Mouse (Mus musculus) heart, postnatal 0 days (tissue): Measurements from ENCODE around the gene Tsnax. TPM values are rescaled to one million over a fixed set of nuclear protein-coding genes. Genes with fewer than 3 reads are reported as not detected.

ENCODE experiments used
- ATAC-seq: fragments of 200-750 bp; cut with Nextera tagmentation; 2 replicates; pipeline ENCODE4 v1.8.0; 2017; ENCODE audit warnings: low read depth, moderate number of reproducible peaks, moderate library complexity; ENCODE audit not compliant: insufficient read depth
- DNase-seq: peaks from one replicate; pipeline ENCODE4 v3.0.0-alpha.2; 2016; ENCODE audit warnings: low spot score
- H3K27ac ChIP-seq: fragments of 300-500 bp; sonication (generic); 2 replicates; pipeline ENCODE4 v1.5.1; 2014; ENCODE audit warnings: low read depth, mild to moderate bottlenecking
- H3K27me3 ChIP-seq: fragments of 300-500 bp; sonication (generic); 2 replicates; pipeline ENCODE4 v1.6.1; 2014; ENCODE audit warnings: low read length, mixed read lengths; ENCODE audit not compliant: control insufficient read depth, insufficient read depth
- H3K36me3 ChIP-seq: fragments of 300-500 bp; sonication (generic); replicated peaks from 2 replicates; pipeline ENCODE4 v1.6.1; 2014; ENCODE audit warnings: low read length, mixed read lengths; ENCODE audit not compliant: control insufficient read depth, insufficient read depth
- H3K4me1 ChIP-seq: fragments of 300-500 bp; sonication (generic); 2 replicates; pipeline ENCODE4 v1.6.1; 2014; ENCODE audit warnings: antibody characterized with exemption; ENCODE audit not compliant: control insufficient read depth, insufficient read depth
- H3K4me2 ChIP-seq: fragments of 300-500 bp; sonication (generic); 2 replicates; pipeline ENCODE4 v1.6.1; 2014; ENCODE audit warnings: low read depth, mild to moderate bottlenecking, low read length, moderate library complexity
- H3K4me3 ChIP-seq: fragments of 300-500 bp; sonication (generic); 2 replicates; pipeline ENCODE4 v1.5.1; 2014; ENCODE audit warnings: low read depth, low read length
- H3K9ac ChIP-seq: fragments of 300-500 bp; sonication (generic); replicated peaks from 2 replicates; pipeline ENCODE4 v1.6.1; 2014; ENCODE audit warnings: low read depth, low read length, mixed read lengths
- H3K9me3 ChIP-seq: fragments of 300-500 bp; sonication (generic); replicated peaks from 2 replicates; pipeline ENCODE4 v1.6.1; 2016; ENCODE audit warnings: low read length; ENCODE audit not compliant: control insufficient read depth
- CTCF ChIP-seq: IDR thresholded peaks from 2 replicates; pipeline ENCODE4 v1.5.1; 2016; ENCODE audit warnings: antibody characterized with exemption, control low read depth, low read depth
- EP300 ChIP-seq: IDR thresholded peaks from 2 replicates; pipeline ENCODE4 v1.6.1; 2016; ENCODE audit warnings: antibody characterized with exemption, low read depth
- WGBS: fragments of 180-500 bp; shearing (Covaris S2); extraction: QIAGEN DNeasy Blood & Tissue Kit; methylation state at CpG from one replicate; pipeline ENCODE4 v1.1.7; 2014; 5-methylcytosine and 5-hydroxymethylcytosine counted together
- polyA plus RNA-seq: library from polyadenylated mRNA; unstranded; fragments of >200 nt; fragmentation: Nextera tagmentation; extraction: Ambion mirVana; gene quantifications from 2 replicates; pipeline ENCODE4 v1.2.1, GENCODE M21; 2015
- total RNA-seq: library from RNA; depleted of rRNA; stranded (reverse); fragments of >200 nt; gene quantifications from 2 replicates; pipeline ENCODE4 v1.2.3, GENCODE M21; 2014; ENCODE audit warnings: low replicate concordance

Tsnax gene
- total and polyA plus RNA-seq, 2 experiments from 2014 or later: 48.3 to 76.6 TPM

DNA sequence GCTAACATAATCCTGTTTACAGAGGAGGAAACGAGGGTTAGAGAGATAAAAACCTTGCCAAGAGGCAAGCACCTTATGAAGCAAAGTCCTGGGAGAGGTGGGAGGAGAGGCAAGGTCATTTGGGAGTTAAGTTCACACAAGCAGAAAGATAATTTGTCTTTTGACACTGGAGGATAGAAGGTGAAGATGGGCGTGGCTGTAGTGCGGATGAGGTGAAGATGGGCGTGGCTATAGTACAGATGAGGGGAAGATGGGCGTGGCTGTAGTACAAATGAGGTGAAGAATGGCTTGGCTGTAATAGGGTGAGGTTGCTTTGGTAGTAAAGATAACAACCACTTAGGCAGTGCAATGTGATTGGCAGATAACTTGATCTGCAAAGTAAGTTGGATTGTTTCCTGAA is 18.5 kb downstream of the Tsnax start:
- H3K27ac ChIP-seq: no peak overlapping the region
- H3K27me3 ChIP-seq: no peaks in the 10 kb centered on the region
- H3K9me3 ChIP-seq: no peaks in the 10 kb centered on the region
- peaks cover 87% of the 10 kb centered on the region for H3K36me3 ChIP-seq
- no peak overlapping the region for H3K9ac ChIP-seq
- WGBS: 72% methylated on average over 5 of the region's 5 CpGs
- TF ChIP-seq CTCF (no peak), EP300 (no peak)
- H3K4me3 ChIP-seq: no peak overlapping the region
- ATAC-seq (no peak), DNase-seq (no peak)
- no peaks in the 10 kb centered on the region for H3K4me1 ChIP-seq
- H3K4me2 ChIP-seq: no peak overlapping the region

GRCm38 (mm10) chr8:125034669-125035068 is 21.9 kb downstream of the Tsnax start:
- no peak for TF ChIP-seq EP300
- TF ChIP-seq CTCF: peak; percentile 83
- Histone ChIP-seq H3K36me3 (peaks cover 66% of the 10 kb centered on the region), H3K4me1 (no peaks in the 10 kb centered on the region), H3K9ac (no peak overlapping the region), H3K4me2 (no peak overlapping the region), H3K9me3 (no peaks in the 10 kb centered on the region), H3K27me3 (no peaks in the 10 kb centered on the region), H3K4me3 (no peak overlapping the region), H3K27ac (no peak overlapping the region)
- ATAC-seq: peak; percentile 67; the same call in 1 of the 2 replicates
- 35% methylated on average over 8 of the region's 8 CpGs for WGBS
- DNase-seq: peak; percentile 41

DNA sequence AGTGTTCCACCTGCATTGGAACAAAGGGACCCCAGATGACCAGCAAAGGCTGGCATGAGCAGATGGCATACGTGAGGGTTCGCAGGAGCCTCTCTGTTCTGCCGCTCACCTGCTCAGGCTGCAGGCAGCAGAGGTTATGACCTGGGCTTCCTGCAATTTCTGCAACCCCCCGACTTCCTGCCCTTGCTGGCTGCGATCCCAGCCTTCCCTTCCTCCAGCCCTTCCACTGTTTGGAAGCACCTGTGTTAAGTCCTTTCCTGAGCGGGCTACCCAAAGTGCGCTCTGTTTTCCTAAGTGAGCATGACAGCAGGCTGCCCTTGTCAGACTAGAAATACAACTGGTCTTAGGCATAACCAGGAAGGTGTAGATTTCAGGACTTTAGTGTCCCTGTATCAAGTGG is 24.3 kb downstream of the Tsnax start:
- Histone ChIP-seq H3K27me3 (no peaks in the 10 kb centered on the region), H3K4me2 (no peak overlapping the region), H3K9ac (no peak overlapping the region), H3K9me3 (no peaks in the 10 kb centered on the region), H3K27ac (0 out of 2 replicates have a peak overlapping the region, but pooled peaks have one; percentile 13), H3K4me3 (no peak overlapping the region), H3K4me1 (no peaks in the 10 kb centered on the region), H3K36me3 (peaks cover 46% of the 10 kb centered on the region)
- WGBS: 61% methylated on average over 7 of the region's 7 CpGs
- DNase-seq: no peak
- TF ChIP-seq EP300 (peak; percentile 67; the same call in 1 of the 2 replicates), CTCF (no peak)
- ATAC-seq: no peak

GRCm38 (mm10) chr8:125038731-125039130 is 25.9 kb downstream of the Tsnax start:
- Histone ChIP-seq H3K4me1 (no peaks in the 10 kb centered on the region), H3K4me2 (no peak overlapping the region), H3K36me3 (peaks cover 31% of the 10 kb centered on the region), H3K9ac (no peak overlapping the region), H3K9me3 (no peaks in the 10 kb centered on the region), H3K27ac (no peak overlapping the region), H3K27me3 (no peaks in the 10 kb centered on the region), H3K4me3 (no peak overlapping the region)
- WGBS: 69% methylated on average over 15 of the region's 15 CpGs
- no peak for TF ChIP-seq CTCF
- peak; percentile 71; the same call in 1 of the 2 replicates for TF ChIP-seq EP300
- ATAC-seq (peak; percentile 51), DNase-seq (no peak)

DNA sequence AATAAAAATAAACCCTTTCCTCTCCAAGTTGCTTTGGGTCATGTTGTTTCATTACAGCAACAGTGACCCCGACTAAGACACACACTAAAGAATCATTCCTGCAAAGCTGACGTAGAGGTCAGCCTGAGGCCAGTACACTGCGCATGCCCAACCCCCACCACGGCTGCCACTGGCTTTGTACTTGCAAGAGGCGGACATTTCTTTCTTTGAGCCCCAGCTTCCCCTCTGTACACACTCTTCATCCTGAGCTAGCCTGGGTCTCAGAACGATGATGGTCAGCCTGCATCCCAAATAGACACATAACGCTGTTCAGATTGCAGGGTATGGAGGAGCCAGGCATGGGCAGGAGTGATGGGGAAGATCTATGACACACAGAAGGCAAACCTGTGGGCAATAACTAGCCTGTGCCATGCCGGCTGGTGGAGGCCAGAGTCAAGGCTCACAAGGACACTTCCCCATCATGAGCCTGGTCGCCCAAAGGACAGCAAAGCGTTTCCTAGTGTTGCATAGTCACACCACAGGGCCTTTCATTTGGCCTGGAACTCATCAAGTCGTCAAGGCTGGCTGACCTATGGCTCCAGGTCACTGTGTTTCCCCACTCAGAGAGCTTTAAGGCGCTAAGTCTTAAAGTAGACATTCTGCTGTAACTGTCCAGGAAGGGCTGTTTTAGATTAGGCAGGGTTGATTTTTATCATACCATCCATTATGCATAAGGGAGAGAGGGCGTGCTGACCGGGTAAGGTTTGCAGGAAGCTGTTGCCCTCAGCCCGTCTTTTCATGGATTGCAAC is 28.0 kb downstream of the Tsnax start:
- no peak overlapping the region for H3K27ac ChIP-seq

More for the DNA sequence above, 28.0 kb downstream of the Tsnax start:
- Histone ChIP-seq H3K4me1 (no peaks in the 10 kb centered on the region), H3K4me2 (no peak overlapping the region), H3K4me3 (no peak overlapping the region), H3K36me3 (peaks cover 18% of the 10 kb centered on the region), H3K9ac (no peak overlapping the region), H3K27me3 (no peaks in the 10 kb centered on the region), H3K9me3 (no peaks in the 10 kb centered on the region)
- WGBS: 58% methylated on average over 15 of the region's 15 CpGs
- DNase-seq (no peak), ATAC-seq (no peak)
- TF ChIP-seq CTCF (no peak), EP300 (no peak)
